Mouse (Mus musculus) bone marrow macrophage, adult 2 months (primary cell): ENCODE measurements around the gene Olfr347.

Source experiments
- CTCF ChIP-seq: IDR thresholded peaks from 2 replicates; pipeline ENCODE4 v1.5.1; 2012; ENCODE audit warnings: low read depth, mild to moderate bottlenecking, low read length, moderate library complexity
- POLR2A ChIP-seq: IDR thresholded peaks from 2 replicates; pipeline ENCODE4 v1.6.1; 2012; ENCODE audit warnings: mild to moderate bottlenecking, low read depth, low read length, borderline replicate concordance

DNA sequence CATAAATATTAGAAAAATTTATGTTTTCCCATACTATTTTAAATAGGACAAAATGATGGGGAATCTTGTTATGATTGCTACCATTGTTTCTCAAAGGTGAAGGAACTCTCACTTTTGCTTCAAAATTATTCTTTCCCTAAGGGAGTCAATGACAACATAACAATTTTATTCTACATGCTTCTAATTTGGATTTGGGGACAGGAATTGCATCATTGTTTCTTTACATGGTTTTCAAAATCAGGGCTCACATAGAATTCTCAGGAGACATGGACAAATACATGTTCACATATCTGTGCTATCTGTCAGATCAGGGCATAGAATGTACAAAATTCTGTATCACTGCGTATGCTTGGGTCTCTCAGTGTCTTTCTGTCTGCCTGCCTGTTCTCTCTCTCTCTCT lies 46.2 kb upstream of the Olfr347 start, which contains the start of gene Olfr346:
- TF ChIP-seq POLR2A (no peak), CTCF (no peak)
